Mouse (Mus musculus): ENCODE results near the gene Otog. TPM values are rescaled to one million over a fixed set of nuclear protein-coding genes. Genes with fewer than 3 reads are reported as not detected.

Gene Otog
- polyA plus RNA-seq, 1 experiment from 2014 or later: not detected

- Histone ChIP-seq H3K27ac (replicated peaks) (no peak overlapping the region), H3K4me3 (replicated peaks) (no peak overlapping the region), H3K9ac (no peak overlapping the region), H3K4me1 (replicated peaks) (no peaks in the 10 kb centered on the region), H3K27me3 (peaks cover 5% of the 10 kb centered on the region; the same call in 1 of the 2 replicates), H3K9me3 (replicated peaks) (no peaks in the 10 kb centered on the region), H3K4me2 (no peak overlapping the region), H3K36me3 (replicated peaks) (no peaks in the 10 kb centered on the region)
- WGBS (ENCODE audit: insufficient replicate concordance): 59% methylated on average over 4 of the region's 4 CpGs
- no peak for ATAC-seq (ENCODE audit: insufficient read depth)
Measured at GRCm38 (mm10) chr7:46226936-46227335, 13.9 kb upstream of the Otog start.

- no peaks in the 10 kb centered on the region for H3K4me1 ChIP-seq (replicated peaks)
- no peak for ATAC-seq (ENCODE audit: insufficient read depth)
- no peaks in the 10 kb centered on the region for H3K36me3 ChIP-seq (replicated peaks)
- H3K9me3 ChIP-seq (replicated peaks): no peaks in the 10 kb centered on the region
- H3K4me3 ChIP-seq (replicated peaks): no peak overlapping the region
- WGBS (ENCODE audit: insufficient replicate concordance): 65% methylated on average over 18 of the region's 18 CpGs
- H3K27me3 ChIP-seq: no peaks in the 10 kb centered on the region
- H3K9ac ChIP-seq: no peak overlapping the region
- no peak overlapping the region for H3K27ac ChIP-seq (replicated peaks)
- no peak overlapping the region for H3K4me2 ChIP-seq
Measured at GRCm38 (mm10) chr7:46235948-46236347, 4.8 kb upstream of the Otog start.

GRCm38 (mm10) chr7:46236363-46236762 lies 4.4 kb upstream of the Otog start:
- Histone ChIP-seq H3K27ac (replicated peaks) (no peak overlapping the region), H3K9ac (no peak overlapping the region), H3K4me2 (no peak overlapping the region), H3K4me1 (replicated peaks) (no peaks in the 10 kb centered on the region), H3K36me3 (replicated peaks) (no peaks in the 10 kb centered on the region), H3K9me3 (replicated peaks) (no peaks in the 10 kb centered on the region), H3K27me3 (no peaks in the 10 kb centered on the region), H3K4me3 (replicated peaks) (no peak overlapping the region)
- WGBS (ENCODE audit: insufficient replicate concordance): 77% methylated on average over 15 of the region's 15 CpGs
- ATAC-seq (ENCODE audit: insufficient read depth): no peak

- 51% methylated on average over 7 of the region's 7 CpGs for WGBS (ENCODE audit: insufficient replicate concordance)
- Histone ChIP-seq H3K4me2 (no peak overlapping the region), H3K4me3 (replicated peaks) (no peak overlapping the region), H3K9me3 (replicated peaks) (no peaks in the 10 kb centered on the region), H3K9ac (no peak overlapping the region), H3K36me3 (replicated peaks) (no peaks in the 10 kb centered on the region), H3K27me3 (no peaks in the 10 kb centered on the region), H3K27ac (replicated peaks) (no peak overlapping the region), H3K4me1 (replicated peaks) (no peaks in the 10 kb centered on the region)
- ATAC-seq (ENCODE audit: insufficient read depth): no peak
Measured at GRCm38 (mm10) chr7:46237192-46237591, 3.6 kb upstream of the Otog start.

DNA sequence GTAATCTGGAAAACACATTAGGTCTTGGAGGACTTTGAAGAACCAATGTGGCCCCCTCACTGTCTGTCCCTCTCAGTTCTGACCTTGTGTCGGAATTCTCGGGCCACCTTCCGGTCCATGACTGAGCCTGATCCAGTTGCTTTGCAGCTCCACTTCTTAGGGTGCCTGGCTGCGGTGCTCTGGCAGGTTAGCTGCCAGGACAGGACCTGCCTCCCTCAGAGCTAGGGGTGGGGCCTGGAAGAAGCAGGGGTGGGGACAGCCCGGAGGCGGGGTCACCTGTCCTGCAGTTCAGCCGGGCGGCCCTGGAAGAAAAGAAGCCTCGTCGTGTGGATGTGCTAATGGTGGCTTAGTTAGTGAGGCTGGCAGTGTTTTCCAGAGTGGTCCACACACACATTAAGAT lies 2.4 kb upstream of the Otog start, which contains the start of gene Ush1c:
TSS of gene Ush1c (minus strand) at position 158 of the 400 bp plus-strand sequence.
- no peak within 1 kb of the TSS for H3K4me2 ChIP-seq
- H3K27ac ChIP-seq (replicated peaks): no peak within 1 kb of the TSS
- no peaks in the 10 kb centered on the region for H3K9me3 ChIP-seq (replicated peaks)
- ATAC-seq (ENCODE audit: insufficient read depth): no peak
- no peaks in the 10 kb centered on the region for H3K27me3 ChIP-seq
- H3K4me3 ChIP-seq (replicated peaks): no peak within 1 kb of the TSS
- H3K9ac ChIP-seq: no peak within 1 kb of the TSS
- H3K36me3 ChIP-seq (replicated peaks): no peaks in the 10 kb centered on the region
- WGBS (ENCODE audit: insufficient replicate concordance): 31% methylated on average over 10 of the region's 10 CpGs
- no peaks in the 10 kb centered on the region for H3K4me1 ChIP-seq (replicated peaks)

- no peak for ATAC-seq (ENCODE audit: insufficient read depth)
- no peaks in the 10 kb centered on the region for H3K27me3 ChIP-seq
- H3K36me3 ChIP-seq (replicated peaks): no peaks in the 10 kb centered on the region
- H3K4me3 ChIP-seq (replicated peaks): no peak overlapping the region
- no peak overlapping the region for H3K4me2 ChIP-seq
- 58% methylated on average over 4 of the region's 4 CpGs for WGBS (ENCODE audit: insufficient replicate concordance)
- no peak overlapping the region for H3K9ac ChIP-seq
- H3K27ac ChIP-seq (replicated peaks): no peak overlapping the region
- H3K4me1 ChIP-seq (replicated peaks): no peaks in the 10 kb centered on the region
- no peaks in the 10 kb centered on the region for H3K9me3 ChIP-seq (replicated peaks)
Measured at GRCm38 (mm10) chr7:46240091-46240490, 696 bp upstream of the Otog start.

DNA sequence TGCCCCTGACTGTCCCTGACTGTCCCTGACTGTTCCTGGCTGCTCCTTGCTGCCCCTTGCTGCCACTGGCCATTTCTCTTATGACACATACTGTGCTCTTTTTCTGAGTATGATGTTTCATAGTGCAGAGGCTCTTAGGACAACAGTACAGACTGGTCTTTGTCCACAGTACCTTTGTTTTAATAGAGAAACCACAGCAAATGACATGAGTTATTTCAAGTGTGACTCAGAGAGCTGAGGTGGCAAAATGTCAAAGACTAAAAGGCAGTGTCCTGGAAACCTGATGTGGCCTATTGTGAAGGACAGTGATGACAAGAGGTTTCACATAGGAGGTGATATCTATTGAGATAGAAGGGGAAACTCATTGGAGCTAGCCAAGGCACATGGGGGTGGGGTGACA lies 6.1 kb downstream of the Otog start:
- Histone ChIP-seq H3K27me3 (no peaks in the 10 kb centered on the region), H3K27ac (replicated peaks) (no peak overlapping the region), H3K4me3 (replicated peaks) (no peak overlapping the region), H3K9ac (no peak overlapping the region), H3K4me1 (replicated peaks) (no peaks in the 10 kb centered on the region), H3K36me3 (replicated peaks) (no peaks in the 10 kb centered on the region), H3K9me3 (replicated peaks) (no peaks in the 10 kb centered on the region), H3K4me2 (no peak overlapping the region)
- no peak for ATAC-seq (ENCODE audit: insufficient read depth)

DNA sequence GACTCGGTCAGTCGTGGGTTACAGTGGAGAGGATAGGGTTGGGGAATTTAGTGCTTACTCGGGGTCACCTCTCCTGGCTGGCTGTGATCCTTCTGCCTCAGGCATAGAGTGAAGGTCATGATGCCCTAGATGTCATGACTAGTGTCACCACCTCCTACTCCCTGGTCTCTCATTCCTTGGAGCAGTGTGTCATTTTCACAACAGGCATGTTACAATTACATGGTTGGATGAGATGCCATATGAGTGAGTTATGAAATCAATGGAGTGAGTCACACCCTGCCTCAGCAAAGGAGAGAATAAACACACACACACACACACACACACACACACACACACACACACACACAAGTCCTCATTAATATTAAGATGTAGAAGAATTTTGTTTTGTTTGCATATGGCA lies 6.8 kb downstream of the Otog start:
- H3K4me3 ChIP-seq (replicated peaks): no peak overlapping the region
- no peaks in the 10 kb centered on the region for H3K4me1 ChIP-seq (replicated peaks)
- no peaks in the 10 kb centered on the region for H3K27me3 ChIP-seq
- H3K36me3 ChIP-seq (replicated peaks): no peaks in the 10 kb centered on the region
- H3K4me2 ChIP-seq: no peak overlapping the region
- H3K27ac ChIP-seq (replicated peaks): no peak overlapping the region
- no peak for ATAC-seq (ENCODE audit: insufficient read depth)
- no peaks in the 10 kb centered on the region for H3K9me3 ChIP-seq (replicated peaks)
- no peak overlapping the region for H3K9ac ChIP-seq
- 71% methylated on average over 3 of the region's 3 CpGs for WGBS (ENCODE audit: insufficient replicate concordance)

DNA sequence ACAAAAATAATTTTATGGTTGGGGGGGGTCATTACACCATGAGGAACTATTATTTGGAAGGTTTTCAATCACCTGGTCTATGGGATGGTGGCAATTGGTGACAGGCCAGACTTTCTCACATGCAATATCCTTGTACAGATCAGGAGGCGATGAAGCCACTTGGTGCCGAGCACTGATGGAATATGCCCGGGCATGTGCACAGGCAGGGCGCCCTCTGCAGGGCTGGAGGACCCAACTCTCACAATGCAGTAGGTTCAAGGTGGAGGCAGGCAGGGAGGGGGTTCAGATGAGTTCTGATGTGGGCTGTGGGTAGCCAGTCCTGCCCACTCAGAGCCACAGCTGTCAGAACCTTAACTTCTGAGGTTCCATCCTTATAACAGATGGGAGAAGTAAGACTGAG lies 11.1 kb downstream of the Otog start:
- Histone ChIP-seq H3K9me3 (replicated peaks) (no peaks in the 10 kb centered on the region), H3K4me3 (replicated peaks) (no peak overlapping the region), H3K27me3 (no peaks in the 10 kb centered on the region), H3K9ac (no peak overlapping the region), H3K4me2 (no peak overlapping the region), H3K27ac (replicated peaks) (no peak overlapping the region), H3K36me3 (replicated peaks) (no peaks in the 10 kb centered on the region), H3K4me1 (replicated peaks) (no peaks in the 10 kb centered on the region)
- ATAC-seq (ENCODE audit: insufficient read depth): no peak
- 55% methylated on average over 4 of the region's 4 CpGs for WGBS (ENCODE audit: insufficient replicate concordance)

DNA sequence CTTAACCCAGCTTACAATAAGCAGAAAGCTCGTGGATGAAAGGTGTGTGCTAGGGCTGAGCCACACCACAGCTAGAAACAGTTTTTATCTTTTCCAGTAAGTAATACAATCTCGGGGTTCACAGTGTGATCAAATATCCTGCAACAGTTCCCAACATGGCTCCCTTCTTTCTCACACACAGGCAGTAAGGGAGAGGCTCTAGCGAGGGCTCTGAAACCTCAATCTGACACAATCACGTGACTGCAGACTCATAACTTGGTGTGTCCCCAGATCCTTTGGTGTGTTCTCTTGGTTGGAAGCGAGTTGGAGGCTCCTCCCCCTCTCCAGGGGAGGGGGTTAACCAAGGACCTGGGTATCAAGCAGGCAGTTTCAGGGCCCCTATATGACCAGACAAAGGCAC lies 35.4 kb downstream of the Otog start:
- ATAC-seq (ENCODE audit: insufficient read depth): no peak
- H3K9ac ChIP-seq: no peak overlapping the region
- H3K27ac ChIP-seq (replicated peaks): no peak overlapping the region
- no peaks in the 10 kb centered on the region for H3K4me1 ChIP-seq (replicated peaks)
- WGBS (ENCODE audit: insufficient replicate concordance): 31% methylated on average over 5 of the region's 5 CpGs
- no peak overlapping the region for H3K4me3 ChIP-seq (replicated peaks)
- H3K27me3 ChIP-seq: no peaks in the 10 kb centered on the region
- no peaks in the 10 kb centered on the region for H3K36me3 ChIP-seq (replicated peaks)
- no peak overlapping the region for H3K4me2 ChIP-seq
- no peaks in the 10 kb centered on the region for H3K9me3 ChIP-seq (replicated peaks)

GRCm38 (mm10) chr7:46279946-46280345 lies 39.2 kb downstream of the Otog start:
- Histone ChIP-seq H3K9me3 (replicated peaks) (no peaks in the 10 kb centered on the region), H3K27me3 (peaks cover 7% of the 10 kb centered on the region; the same call in 1 of the 2 replicates), H3K27ac (replicated peaks) (no peak overlapping the region), H3K4me1 (replicated peaks) (no peaks in the 10 kb centered on the region), H3K36me3 (replicated peaks) (no peaks in the 10 kb centered on the region), H3K9ac (no peak overlapping the region), H3K4me3 (replicated peaks) (no peak overlapping the region), H3K4me2 (no peak overlapping the region)
- ATAC-seq (ENCODE audit: insufficient read depth): no peak
- WGBS (ENCODE audit: insufficient replicate concordance): 16% methylated on average over 6 of the region's 6 CpGs

GRCm38 (mm10) chr7:46280896-46281295 lies 40.1 kb downstream of the Otog start:
- H3K4me3 ChIP-seq (replicated peaks): no peak overlapping the region
- H3K36me3 ChIP-seq (replicated peaks): no peaks in the 10 kb centered on the region
- no peaks in the 10 kb centered on the region for H3K4me1 ChIP-seq (replicated peaks)
- H3K27me3 ChIP-seq: peaks cover 7% of the 10 kb centered on the region; the same call in 1 of the 2 replicates
- no peak overlapping the region for H3K4me2 ChIP-seq
- no peak overlapping the region for H3K9ac ChIP-seq
- no peaks in the 10 kb centered on the region for H3K9me3 ChIP-seq (replicated peaks)
- ATAC-seq (ENCODE audit: insufficient read depth): no peak
- no peak overlapping the region for H3K27ac ChIP-seq (replicated peaks)
